Mouse (Mus musculus) ovary, postnatal 10 days (tissue): ENCODE data around the gene Npsr1.

Experiments used
- DNase-seq: peaks from one replicate; pipeline ENCODE4 v3.0.0; 2022; ENCODE audit warnings: low spot score

Gene Npsr1

DNA sequence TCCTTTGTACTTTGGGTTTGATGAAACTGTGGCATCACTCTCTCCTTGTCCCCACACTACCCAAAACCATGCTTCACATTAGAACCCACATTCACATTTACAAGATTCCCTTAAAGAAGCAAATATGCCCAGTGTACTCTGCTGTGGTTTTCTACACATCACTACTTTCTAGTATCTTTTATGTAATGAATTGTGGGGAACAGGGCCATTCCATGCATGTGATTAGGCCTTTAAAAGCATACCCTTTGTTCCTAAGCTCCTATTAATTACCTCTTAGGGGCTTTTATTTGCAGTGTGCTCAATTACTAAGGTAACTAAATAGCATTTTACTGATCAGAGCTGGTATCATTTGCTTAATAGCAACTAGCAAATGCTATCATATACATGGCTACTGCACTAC, 149.8 kb downstream of the Npsr1 start:
- no peak for DNase-seq

- DNase-seq, result no peak
Measured at GRCm38 (mm10) chr9:24254236-24254635, 156.4 kb downstream of the Npsr1 start.

DNA sequence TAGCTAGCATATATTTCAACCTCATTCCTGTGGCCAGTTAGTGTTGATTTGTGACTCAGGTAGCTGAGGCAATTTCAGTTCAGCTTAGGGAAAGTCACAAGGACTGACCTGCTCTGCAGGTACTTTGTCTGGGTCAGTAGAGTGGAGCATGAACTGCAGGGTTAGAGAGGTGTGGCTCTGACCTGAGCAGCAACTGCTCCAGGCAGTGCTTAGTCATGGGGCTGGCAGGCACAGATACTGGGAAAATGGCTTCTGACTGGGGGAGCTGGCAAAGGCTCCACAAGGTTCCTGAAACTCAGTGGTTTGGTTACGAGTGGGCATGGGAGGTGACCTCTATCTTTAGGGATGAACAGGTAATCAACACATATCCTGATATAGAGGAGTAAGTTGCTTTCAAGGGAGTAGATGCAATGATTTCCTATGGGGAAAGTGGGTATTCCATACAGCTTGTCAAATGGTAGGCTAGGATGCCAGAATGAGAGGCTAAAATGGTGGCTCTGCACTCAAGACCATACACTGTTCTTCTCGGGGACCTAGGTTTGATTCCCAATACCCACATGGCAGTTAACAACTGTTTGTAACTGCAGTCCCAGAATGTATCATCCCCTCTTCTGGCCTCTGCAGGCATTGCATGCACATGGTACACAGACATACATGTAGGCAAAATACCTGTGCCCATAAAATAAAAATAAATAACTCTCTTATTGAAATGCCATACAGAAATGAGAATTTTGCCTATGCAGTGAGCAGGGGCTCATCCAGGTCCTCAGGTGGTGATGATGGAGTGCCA, 182.9 kb downstream of the Npsr1 start:
- DNase-seq, result no peak

- DNase-seq, result no peak
Measured at GRCm38 (mm10) chr9:24282617-24283016, 184.8 kb downstream of the Npsr1 start.

DNA sequence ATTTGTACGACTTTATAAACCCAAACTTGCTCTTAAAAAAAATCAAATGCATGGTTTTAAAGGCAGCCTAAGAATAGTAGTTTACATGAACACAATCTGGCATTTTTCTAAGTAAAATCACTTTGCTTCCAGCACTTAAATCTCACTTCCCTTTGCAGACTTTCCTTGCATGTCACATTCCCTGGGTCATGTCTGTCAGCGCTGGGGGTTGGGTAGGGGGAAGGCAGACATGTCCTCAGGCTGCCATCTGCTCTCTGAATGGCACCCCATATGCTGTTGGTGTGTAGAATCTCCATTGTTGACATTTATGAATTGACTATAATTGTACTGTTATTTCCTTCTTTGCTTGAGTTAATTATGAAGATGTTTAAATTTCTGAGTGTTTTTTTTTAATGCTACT, 185.3 kb downstream of the Npsr1 start:
- DNase-seq, result no peak

DNA sequence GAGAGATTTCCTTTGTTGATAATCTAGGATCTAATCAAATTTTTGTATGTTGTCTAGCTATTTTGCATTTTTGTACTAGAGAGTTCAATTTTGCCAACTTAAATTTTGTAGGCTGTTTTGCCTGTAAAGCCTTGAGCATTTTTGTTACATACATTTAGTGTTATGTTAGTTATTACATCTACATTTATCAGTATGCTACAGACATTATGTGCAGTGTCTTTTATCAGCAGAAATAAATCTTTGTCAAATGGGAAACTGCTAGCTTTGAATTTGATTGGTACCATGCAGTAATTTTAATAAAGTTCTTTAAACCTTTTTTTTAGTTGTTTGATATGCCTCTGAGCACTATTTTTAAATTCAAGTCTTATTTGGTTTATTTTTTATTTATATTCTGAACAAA, 185.7 kb downstream of the Npsr1 start:
- DNase-seq, result no peak

GRCm38 (mm10) chr9:24284239-24285084, 186.7 kb downstream of the Npsr1 start:
- no peak for DNase-seq

- no peak for DNase-seq
Measured at GRCm38 (mm10) chr9:24285419-24285818, 187.6 kb downstream of the Npsr1 start.

DNA sequence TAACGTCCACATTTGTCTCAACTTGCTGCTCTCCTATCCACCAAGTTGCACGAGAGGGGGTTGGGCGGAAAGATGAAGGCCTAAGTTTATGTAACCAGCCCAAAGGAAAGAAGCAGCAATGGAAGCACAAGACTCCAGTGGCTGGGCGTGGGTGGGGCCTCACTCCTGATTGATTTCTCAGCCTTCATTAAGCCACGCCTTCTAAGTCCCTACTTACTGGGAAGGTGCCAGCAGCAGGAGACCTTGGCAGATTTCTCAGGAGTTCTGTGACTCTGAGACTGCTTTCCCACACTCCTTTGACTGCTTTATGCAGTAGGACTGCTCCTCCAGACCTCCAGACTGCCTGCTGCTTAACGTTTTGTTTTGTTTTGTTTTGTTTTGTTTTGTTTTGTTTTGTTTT, 193.6 kb downstream of the Npsr1 start:
- DNase-seq, result no peak

- DNase-seq, result no peak
Measured at GRCm38 (mm10) chr9:24293252-24293959, 195.6 kb downstream of the Npsr1 start.

DNA sequence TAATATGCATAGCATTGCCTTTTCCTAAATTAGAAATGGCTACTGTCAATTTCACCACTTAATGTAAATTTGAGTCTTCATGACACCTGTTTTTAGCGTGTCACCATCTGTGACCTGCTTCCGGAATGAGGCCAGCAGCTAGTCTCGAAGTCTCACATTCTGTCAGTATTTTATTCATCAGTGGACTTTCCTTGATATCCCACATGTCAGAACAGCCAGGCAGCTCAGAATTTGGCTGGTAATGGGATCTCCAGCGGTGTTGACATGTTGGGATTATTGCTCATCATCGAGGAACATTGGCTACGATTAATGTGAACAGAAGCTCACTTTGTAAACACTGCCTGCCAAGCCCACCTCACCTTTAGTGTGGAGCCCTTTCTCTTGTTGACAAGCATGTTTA, 205.1 kb downstream of the Npsr1 start:
- DNase-seq, result no peak

GRCm38 (mm10) chr9:24306990-24307389, 209.2 kb downstream of the Npsr1 start:
- no peak for DNase-seq

- DNase-seq, result no peak
Measured at GRCm38 (mm10) chr9:24307400-24307799, 209.6 kb downstream of the Npsr1 start.

DNA sequence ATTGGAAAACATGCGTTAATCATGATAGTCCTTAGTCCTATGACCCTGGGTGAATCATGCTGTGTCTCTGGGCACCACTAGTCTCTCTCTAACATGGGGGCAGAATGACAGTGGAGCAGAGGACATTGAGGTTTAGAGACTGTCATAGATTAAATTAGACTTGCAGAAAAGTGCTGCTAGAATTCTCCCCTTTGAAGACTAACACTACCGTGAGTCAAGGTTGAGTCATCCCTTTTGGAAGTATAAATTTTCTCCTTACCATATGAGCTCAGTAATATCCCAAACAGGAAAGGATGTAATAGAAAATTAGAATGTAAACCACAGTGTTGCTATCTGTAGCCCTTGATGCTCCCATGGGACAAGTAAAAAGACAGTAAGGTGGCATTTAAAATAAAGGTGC, 218.0 kb downstream of the Npsr1 start:
- no peak for DNase-seq

GRCm38 (mm10) chr9:24331661-24332060, 233.9 kb downstream of the Npsr1 start:
- no peak for DNase-seq

DNA sequence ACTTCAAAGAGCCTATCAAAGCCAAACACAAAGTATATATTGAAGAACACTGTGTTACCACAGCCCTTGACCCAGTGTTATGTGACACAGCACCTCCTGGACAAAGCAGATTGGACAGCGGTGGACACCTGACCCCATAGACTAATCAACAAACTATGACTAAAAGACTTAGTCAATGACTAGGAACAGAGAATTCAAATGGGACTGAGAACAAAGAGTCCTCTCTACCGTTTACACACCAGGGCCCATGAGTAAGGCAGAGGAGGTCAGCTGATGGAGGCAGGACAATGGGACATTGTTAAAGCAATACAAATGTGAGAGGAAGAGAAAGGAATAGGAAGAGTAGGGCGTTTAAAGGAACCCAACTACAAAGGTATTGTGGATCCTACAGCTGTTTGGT, 243.5 kb downstream of the Npsr1 start:
- no peak for DNase-seq

GRCm38 (mm10) chr9:24347011-24347410, 249.2 kb downstream of the Npsr1 start:
- no peak for DNase-seq

GRCm38 (mm10) chr9:24349510-24349909, 251.7 kb downstream of the Npsr1 start:
- DNase-seq, result no peak

DNA sequence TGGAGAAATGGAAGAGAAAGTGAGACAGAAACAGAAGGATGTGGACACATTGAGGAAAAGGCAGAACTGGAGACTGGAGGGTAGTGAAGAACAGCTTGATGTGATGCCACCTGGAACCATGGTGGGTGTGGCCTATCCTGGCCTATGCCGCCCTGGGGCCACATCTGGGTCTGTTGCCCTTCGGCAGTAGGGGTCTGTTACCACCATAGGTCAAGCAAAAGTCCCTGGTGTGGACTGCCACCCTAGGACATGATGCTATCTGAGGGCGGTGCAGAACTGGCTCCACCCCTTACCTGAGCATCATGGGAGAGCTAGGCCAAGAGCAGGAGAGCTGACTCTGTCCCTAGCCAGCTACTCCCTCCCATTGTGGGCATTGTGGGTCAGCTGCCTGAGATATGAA, 253.6 kb downstream of the Npsr1 start:
- DNase-seq, result no peak
